Mouse (Mus musculus) stomach, postnatal 0 days (tissue): ENCODE measurements at regions not wholly inside any gene's neighbourhood (a gene's known extent, or its start where the extent isn't known, plus 50 kb on each side); places are given as distances from the start of the nearest gene placed in this dataset.

ENCODE experiments used
- CTCF ChIP-seq: IDR thresholded peaks from 2 replicates; pipeline ENCODE4 v1.5.1; 2016; ENCODE audit warnings: antibody characterized with exemption, low read depth, mild to moderate bottlenecking, moderate library complexity
- EP300 ChIP-seq: optimal IDR thresholded peaks from 2 replicates; pipeline ENCODE3; 2016; ENCODE audit warnings: antibody characterized with exemption

- TF ChIP-seq CTCF (no peak), EP300 (no peak)
Measured at GRCm38 (mm10) chr5:14309981-14310380, 204.7 kb upstream of the Pclo start.
